Mouse (Mus musculus) olfactory bulb, adult 2 months (tissue): ENCODE measurements around the gene Elavl1.

Experiments used
- CTCF ChIP-seq: fragments of 200-500 bp; IDR thresholded peaks from 2 replicates; pipeline ENCODE4 v1.5.1; 2012; ENCODE audit warnings: low read depth, mild to moderate bottlenecking, low read length, moderate library complexity; ENCODE audit not compliant: insufficient read depth
- POLR2A ChIP-seq: fragments of 200-500 bp; IDR thresholded peaks from 2 replicates; pipeline ENCODE4 v1.6.1; 2012; ENCODE audit warnings: mild to moderate bottlenecking, low read depth, low read length, moderate library complexity; ENCODE audit not compliant: insufficient read depth

GRCm38 (mm10) chr8:4360922-4361321, 35.7 kb upstream of the Elavl1 start:
- TF ChIP-seq CTCF, result no peak
- no peak for TF ChIP-seq POLR2A
